Mouse (Mus musculus) spleen, adult 2 months (tissue): Measurements from ENCODE around the gene Fcrlb.

ENCODE experiments used
- CTCF ChIP-seq: fragments of 200-500 bp; IDR thresholded peaks from 2 replicates; pipeline ENCODE4 v1.5.1; 2011; ENCODE audit warnings: mild to moderate bottlenecking, inconsistent platforms; ENCODE audit not compliant: insufficient read depth, insufficient read length, insufficient replicate concordance; ENCODE audit errors: extremely low read depth
- POLR2A ChIP-seq: fragments of 200-500 bp; IDR thresholded peaks from 2 replicates; pipeline ENCODE4 v1.6.1; 2011; ENCODE audit warnings: low read depth, low read length, inconsistent platforms

GRCm38 (mm10) chr1:170919308-170919707 is 6.6 kb upstream of the Fcrlb start:
- TF ChIP-seq POLR2A (no peak), CTCF (no peak)
